Mouse (Mus musculus) MEL (cell line): ENCODE data around the gene Mrvi1.

Experiments
- BHLHE40 ChIP-seq: IDR thresholded peaks from 2 replicates; pipeline ENCODE4 v1.6.1; 2012; ENCODE audit warnings: low read depth, mild to moderate bottlenecking, inconsistent platforms, low read length, improper control_type of control experiment, borderline replicate concordance
- CTCF ChIP-seq, 3 experiments: IDR thresholded peaks in 2 of 3; conservative IDR thresholded peaks in 1 of 3; 2 replicates each; pipeline ENCODE4 v1.5.1; 2011 to 2012; ENCODE audit warnings: low read length in 3 of 3, low read depth in 2 of 3, mild to moderate bottlenecking in 2 of 3, improper control_type of control experiment in 1 of 3, inconsistent platforms in 1 of 3, mixed read lengths in 1 of 3, moderate library complexity in 1 of 3; ENCODE audit not compliant: control insufficient read depth in 1 of 3, insufficient read depth in 1 of 3, poor library complexity in 1 of 3, severe bottlenecking in 1 of 3
- E2F4 ChIP-seq: IDR thresholded peaks from 2 replicates; pipeline ENCODE4 v1.6.1; 2011; ENCODE audit warnings: low read depth, low read length, improper control_type of control experiment, borderline replicate concordance
- EP300 ChIP-seq, 2 experiments: IDR thresholded peaks; 2 replicates each; pipeline ENCODE4 v1.6.1; 2011; ENCODE audit warnings: improper control_type of control experiment in 2 of 2, low read length in 2 of 2, low read depth in 1 of 2, mild to moderate bottlenecking in 1 of 2
- MAFK ChIP-seq: IDR thresholded peaks from 2 replicates; pipeline ENCODE4 v1.6.1; 2011; ENCODE audit warnings: low read depth, mild to moderate bottlenecking, low read length, improper control_type of control experiment, borderline replicate concordance
- POLR2A ChIP-seq, 2 experiments: IDR thresholded peaks; 2 replicates each; pipeline ENCODE4 v1.6.1; 2011 to 2012; ENCODE audit warnings: low read length in 2 of 2, mild to moderate bottlenecking in 2 of 2, control low read depth in 1 of 2, improper control_type of control experiment in 1 of 2, low read depth in 1 of 2, moderate library complexity in 1 of 2; ENCODE audit not compliant: control insufficient read depth in 1 of 2, insufficient read depth in 1 of 2, poor library complexity in 1 of 2
- POLR2AphosphoS2 ChIP-seq: IDR thresholded peaks from 2 replicates; pipeline ENCODE4 v1.6.1; 2011; ENCODE audit warnings: low read length, improper control_type of control experiment
- RCOR1 ChIP-seq: IDR thresholded peaks from 2 replicates; pipeline ENCODE4 v1.6.1; 2012; ENCODE audit warnings: low read depth, mild to moderate bottlenecking, inconsistent platforms, low read length, improper control_type of control experiment
- TAL1 ChIP-seq: IDR thresholded peaks from 2 replicates; pipeline ENCODE4 v1.6.1; 2012; ENCODE audit warnings: mild to moderate bottlenecking, inconsistent platforms, low read length, moderate library complexity, mixed read lengths

- TF ChIP-seq E2F4 (no peak), POLR2AphosphoS2 (no peak), EP300 (IDR thresholded peaks at IDR 0.05; ENCODE audit: low read depth in 1 of 2, low read length in 2 of 2) (no peak), CTCF (IDR thresholded peaks at IDR 0.05 in 2 of 3, conservative IDR thresholded peaks at IDR 0.05 in 1 of 3; ENCODE audit: control insufficient read depth in 1 of 3, insufficient read depth in 1 of 3, low read depth in 2 of 3, low read length in 3 of 3, poor library complexity in 1 of 3, severe bottlenecking in 1 of 3) (no peak), POLR2A (IDR thresholded peaks at IDR 0.05; ENCODE audit: control insufficient read depth in 1 of 2, insufficient read depth in 1 of 2, low read depth in 1 of 2, low read length in 2 of 2, poor library complexity in 1 of 2) (no peak), RCOR1 (no peak), BHLHE40 (no peak), TAL1 (no peak), MAFK (no peak)
Measured at GRCm38 (mm10) chr7:110865038-110865437, 117.2 kb downstream of the Mrvi1 start.
